In genomic region chr17:15498753-15499113, GRCm38 (mm10) we compare ENCODE assay signal across 8 mouse cellular contexts. TPM values are rescaled to one million over a fixed set of nuclear protein-coding genes. Genes with fewer than 3 reads are reported as not detected.
DNase-seq lines count a peak whose midpoint lies in the region; ATAC-seq and TF ChIP-seq lines count a peak whose summit lies in the region.

No protein-coding gene starts in this region.

- H3K9ac ChIP-seq in intestine, embryonic 16.5 days (ENCODE audit: low read depth, low read length), result peak overlapping the region; percentile 94
- H3K9ac ChIP-seq in neural tube, embryonic 14.5 days (replicated peaks; ENCODE audit: low read depth, low read length), result 0 out of 2 replicates have a peak overlapping the region, but pooled peaks have one; percentile 30

- H3K4me1 ChIP-seq in intestine, embryonic 16.5 days (ENCODE audit: control insufficient read depth, insufficient read depth, low read length), result peaks cover 27% of the 10 kb centered on the region
- H3K4me1 ChIP-seq in neural tube, embryonic 14.5 days (ENCODE audit: control insufficient read depth, insufficient read depth, low read length), result peaks cover 27% of the 10 kb centered on the region

- intact Hi-C loops in gastrocnemius, adult 2 months (cut with DNase I), result no loop called here

- DNase-seq in gastrocnemius, adult 2 months, result peak; percentile 28
- no peak for DNase-seq in gastrocnemius, adult 8-10 months (ENCODE audit: low spot score in 2 of 2)
- peak; percentile 36 to 44 for DNase-seq in right cerebral cortex, postnatal 10 days (ENCODE audit: low spot score in 2 of 2)
- no peak for DNase-seq in right cerebral cortex, adult 2 months (ENCODE audit: low spot score in 2 of 2)
- no peak for DNase-seq in embryo, embryonic 9.5 days (ENCODE audit: extremely low spot score)
- no peak for DNase-seq in adrenal gland, postnatal 14 days

- peak overlapping the region; percentile 98 for H3K27ac ChIP-seq in gastrocnemius, adult 2 months
- H3K27ac ChIP-seq in intestine, embryonic 16.5 days (ENCODE audit: low read length), result peak overlapping the region; percentile 97
- peak overlapping the region; percentile 67; the same call in 1 of the 2 replicates for H3K27ac ChIP-seq in neural tube, embryonic 14.5 days (ENCODE audit: low read depth, low read length)

- H3K4me2 ChIP-seq in intestine, embryonic 16.5 days (ENCODE audit: low read depth, low read length), result peak overlapping the region; percentile 68
- peak overlapping the region; percentile 78 for H3K4me2 ChIP-seq in neural tube, embryonic 14.5 days (ENCODE audit: low read depth, low read length)

- H3K9me3 ChIP-seq in intestine, embryonic 16.5 days (ENCODE audit: control insufficient read depth, low read length), result no peaks in the 10 kb centered on the region
- H3K9me3 ChIP-seq in neural tube, embryonic 14.5 days (ENCODE audit: control insufficient read depth, low read length), result no peaks in the 10 kb centered on the region

- H3K27me3 ChIP-seq in intestine, embryonic 16.5 days (replicated peaks; ENCODE audit: control insufficient read depth, insufficient read depth, low read length), result no peaks in the 10 kb centered on the region
- no peaks in the 10 kb centered on the region for H3K27me3 ChIP-seq in neural tube, embryonic 14.5 days (ENCODE audit: control insufficient read depth, insufficient read depth, low read length)

- H3K36me3 ChIP-seq in intestine, embryonic 16.5 days (ENCODE audit: control insufficient read depth, insufficient read depth, low read length), result no peaks in the 10 kb centered on the region
- H3K36me3 ChIP-seq in neural tube, embryonic 14.5 days (ENCODE audit: control insufficient read depth, insufficient read depth, low read length), result peaks cover 10% of the 10 kb centered on the region

- peak overlapping the region; percentile 77 for H3K4me3 ChIP-seq in gastrocnemius, adult 2 months
- H3K4me3 ChIP-seq in intestine, embryonic 16.5 days (ENCODE audit: low read length), result peak overlapping the region; percentile 96
- peak overlapping the region; percentile 76 for H3K4me3 ChIP-seq in neural tube, embryonic 14.5 days (ENCODE audit: low read depth, low read length)

- ATAC-seq in intestine, embryonic 16.5 days, result no peak
- no peak for ATAC-seq in neural tube, embryonic 14.5 days (ENCODE audit: low read depth)

- TF ChIP-seq CTCF in gastrocnemius, adult 2 months (IDR thresholded peaks at IDR 0.05), result no peak

- WGBS in intestine, embryonic 16.5 days, result 44% methylated on average over 7 of the region's 7 CpGs
- WGBS in neural tube, embryonic 14.5 days, result 47% methylated on average over 7 of the region's 7 CpGs

RNA-seq across cellular contexts. Expression of gene Psmb1, which starts 0.8 kb away (rescaled TPM):
- total RNA-seq in gastrocnemius, adult 2 months (2021), result 100 to 1,000 TPM; 106 to 111 TPM
- 100 to 1,000 TPM; 105 to 114 (median 112) TPM for total RNA-seq in gastrocnemius, adult 8-10 months (2022)
- polyA plus RNA-seq in intestine, embryonic 16.5 days (2015; fragmentation: Nextera tagmentation; extraction: Ambion mirVana), result 238 and 252 TPM in 2 replicates
- polyA plus RNA-seq in neural tube, embryonic 14.5 days (2014; fragmentation: Nextera tagmentation; extraction: Ambion mirVana), result 261 and 264 TPM in 2 replicates
- 159 and 160 TPM in 2 replicates for total RNA-seq in adrenal gland, postnatal 14 days (2021)

RNA-seq across cellular contexts. Expression of gene Tbp, which starts 1.0 kb away (rescaled TPM):
- 1 to 10 TPM; 7.8 to 9.1 TPM for total RNA-seq in gastrocnemius, adult 2 months (2021)
- 1 to 10 TPM; 5.9 to 9.4 (median 7.7) TPM for total RNA-seq in gastrocnemius, adult 8-10 months (2022)
- 32.9 and 33.6 TPM in 2 replicates for polyA plus RNA-seq in intestine, embryonic 16.5 days (2015; fragmentation: Nextera tagmentation; extraction: Ambion mirVana)
- 65.1 and 69.9 TPM in 2 replicates for polyA plus RNA-seq in neural tube, embryonic 14.5 days (2014; fragmentation: Nextera tagmentation; extraction: Ambion mirVana)
- total RNA-seq in adrenal gland, postnatal 14 days (2021), result 25.9 and 33.1 TPM in 2 replicates

RNA-seq across cellular contexts. Expression of gene Pdcd2, which starts 28.4 kb away (rescaled TPM):
- 10 to 100 TPM; 19.5 to 20.5 TPM for total RNA-seq in gastrocnemius, adult 2 months (2021)
- total RNA-seq in gastrocnemius, adult 8-10 months (2022), result 10 to 100 TPM; 14.4 to 27.1 (median 18.0) TPM
- polyA plus RNA-seq in intestine, embryonic 16.5 days (2015; fragmentation: Nextera tagmentation; extraction: Ambion mirVana), result 48.1 and 48.9 TPM in 2 replicates
- polyA plus RNA-seq in neural tube, embryonic 14.5 days (2014; fragmentation: Nextera tagmentation; extraction: Ambion mirVana), result 68.2 and 78.1 TPM in 2 replicates
- 30.8 and 36.2 TPM in 2 replicates for total RNA-seq in adrenal gland, postnatal 14 days (2021)

Comparison
In these comparisons a context has a peak if more than half of its experiments do, and no peak if none do; other contexts are left out.
1. DNase-seq: peak in gastrocnemius, adult 2 months (single experiment) and right cerebral cortex, postnatal 10 days (2 of 2); none in gastrocnemius, adult 8-10 months (0 of 2), right cerebral cortex, adult 2 months (0 of 2), embryo, embryonic 9.5 days (single experiment) and adrenal gland, postnatal 14 days (single experiment).
2. Peak in every context shown above with its lines, with median percentiles within 50 percentile points of each other: H3K27ac ChIP-seq and H3K4me3 ChIP-seq.